12 mouse cellular contexts compared by ENCODE assay signal in the genomic region with DNA sequence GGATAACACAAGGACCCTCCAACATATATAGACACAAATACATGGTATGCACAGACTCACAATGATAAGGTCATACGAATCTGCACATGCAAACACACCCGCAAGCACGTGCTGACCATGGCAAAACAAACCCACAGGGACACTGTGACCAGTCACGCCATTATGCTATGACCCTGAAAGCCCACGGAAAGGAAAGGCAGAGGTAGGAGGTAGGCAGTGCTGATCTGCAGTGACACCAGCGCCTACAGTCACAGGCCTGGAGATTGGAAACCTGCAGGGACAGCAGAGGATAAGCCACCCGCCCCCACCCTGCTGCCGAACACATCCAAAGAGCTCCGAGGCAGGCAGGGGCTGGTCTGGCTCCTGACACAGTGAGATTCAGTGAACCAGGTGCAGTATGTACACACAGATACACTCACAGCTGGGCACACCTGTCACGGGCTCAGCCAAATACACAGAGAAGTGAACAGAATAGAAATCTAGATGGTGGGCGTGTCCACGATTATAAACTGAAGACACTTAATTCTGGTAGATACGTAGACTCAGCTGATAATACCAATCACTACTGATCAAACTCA. TPM values are rescaled to one million over a fixed set of nuclear protein-coding genes. Genes with fewer than 3 reads are reported as not detected.
DNase-seq lines count a peak whose midpoint lies in the region; ATAC-seq and TF ChIP-seq lines count a peak whose summit lies in the region.
"Had no signal": no experiment of that assay in that cellular context is flagged by ENCODE, and none has a peak within 500 bp of the region (broad histone marks: within the 10 kb centered on the region; RNA-seq: fewer than 3 reads in every experiment).

No protein-coding gene starts in this region.

- intact Hi-C loops in heart, postnatal 14 days (cut with DNase I), result no loop called here

- 65% methylated on average over 13 of the region's 13 CpGs for WGBS in heart, embryonic 15.5 days
- WGBS in midbrain, embryonic 13.5 days, result 78% methylated on average over 13 of the region's 13 CpGs
- WGBS in midbrain, embryonic 11.5 days, result 85% methylated on average over 13 of the region's 13 CpGs
- WGBS in limb, embryonic 10.5 days, result 92% methylated on average over 13 of the region's 13 CpGs
- 50% methylated on average over 13 of the region's 13 CpGs for WGBS in stomach, postnatal 0 days
- 55% methylated on average over 13 of the region's 13 CpGs for WGBS in cerebellum, adult 2 months

- H3K27me3 ChIP-seq in heart, embryonic 15.5 days, result no peaks in the 10 kb centered on the region
- no peaks in the 10 kb centered on the region for H3K27me3 ChIP-seq in midbrain, embryonic 13.5 days
- H3K27me3 ChIP-seq in midbrain, embryonic 11.5 days (ENCODE audit: control insufficient read depth, insufficient read depth, low read length), result no peaks in the 10 kb centered on the region
- no peaks in the 10 kb centered on the region for H3K27me3 ChIP-seq in limb, embryonic 10.5 days (ENCODE audit: low read depth, poor library complexity, severe bottlenecking)
- no peaks in the 10 kb centered on the region for H3K27me3 ChIP-seq in stomach, postnatal 0 days (ENCODE audit: control insufficient read depth, insufficient read depth, low read length)
- H3K27me3 ChIP-seq in cerebellum, adult 2 months (ENCODE audit: control insufficient read depth, insufficient read depth, low read length), result no peaks in the 10 kb centered on the region
- H3K27me3 ChIP-seq: forebrain, embryonic 15.5 days had no signal

- H3K36me3 ChIP-seq in heart, embryonic 15.5 days, result peaks cover 3% of the 10 kb centered on the region; the same call in 1 of the 2 replicates
- peaks cover 14% of the 10 kb centered on the region for H3K36me3 ChIP-seq in midbrain, embryonic 13.5 days
- no peaks in the 10 kb centered on the region for H3K36me3 ChIP-seq in midbrain, embryonic 11.5 days (ENCODE audit: control insufficient read depth, insufficient read depth, low read length)
- H3K36me3 ChIP-seq in limb, embryonic 10.5 days, result peaks cover 37% of the 10 kb centered on the region
- 0 out of 2 replicates have a peak, but pooled peaks cover 2% of the 10 kb centered on the region for H3K36me3 ChIP-seq in stomach, postnatal 0 days (ENCODE audit: control insufficient read depth, insufficient read depth, low read length)
- H3K36me3 ChIP-seq: forebrain, embryonic 15.5 days had no signal

- no peak for TF ChIP-seq CTCF in stomach, postnatal 0 days (IDR thresholded peaks at IDR 0.05; ENCODE audit: low read depth)
- TF ChIP-seq CTCF in cerebellum, adult 2 months (IDR thresholded peaks at IDR 0.05; ENCODE audit: borderline replicate concordance, insufficient read depth, low read depth, low read length), result no peak

- DNase-seq in heart, postnatal 14 days, result no peak
- DNase-seq in midbrain, embryonic 11.5 days (ENCODE audit: low spot score, missing footprints), result no peak
- DNase-seq in limb, embryonic 10.5 days (ENCODE audit: low spot score), result no peak
- peak; percentile 55 for DNase-seq in stomach, postnatal 0 days (ENCODE audit: low spot score)
- DNase-seq in cerebellum, adult 2 months, result no peak
- no peak for DNase-seq in layer of hippocampus, postnatal 14 days (ENCODE audit: low spot score in 2 of 2)
- DNase-seq: liver; lung, postnatal 36 days; thymus, adult 2 months had no signal

- H3K27ac ChIP-seq in heart, embryonic 15.5 days, result peak overlapping the region; percentile 98
- peak overlapping the region; percentile 73 for H3K27ac ChIP-seq in midbrain, embryonic 13.5 days
- no peak overlapping the region for H3K27ac ChIP-seq in midbrain, embryonic 11.5 days (ENCODE audit: low read depth, low read length)
- H3K27ac ChIP-seq in limb, embryonic 10.5 days, result peak overlapping the region; percentile 88; the same call in 1 of the 2 replicates
- peak overlapping the region; percentile 45 for H3K27ac ChIP-seq in stomach, postnatal 0 days (replicated peaks)
- H3K27ac ChIP-seq in cerebellum, adult 2 months (ENCODE audit: insufficient read depth, low read length), result no peak overlapping the region
- H3K27ac ChIP-seq: forebrain, embryonic 15.5 days had no signal

- H3K4me3 ChIP-seq in heart, embryonic 15.5 days, result no peak overlapping the region
- no peak overlapping the region for H3K4me3 ChIP-seq in midbrain, embryonic 13.5 days (replicated peaks)
- no peak overlapping the region for H3K4me3 ChIP-seq in midbrain, embryonic 11.5 days (ENCODE audit: low read depth, low read length)
- H3K4me3 ChIP-seq in limb, embryonic 10.5 days, result no peak overlapping the region
- H3K4me3 ChIP-seq in stomach, postnatal 0 days (ENCODE audit: low read depth, low read length), result no peak overlapping the region
- H3K4me3 ChIP-seq in cerebellum, adult 2 months (replicated peaks; ENCODE audit: insufficient read depth, low read depth, low read length), result no peak overlapping the region
- H3K4me3 ChIP-seq: forebrain, embryonic 15.5 days had no signal

- no peak for ATAC-seq in heart, embryonic 15.5 days (replicated peaks; ENCODE audit: insufficient number of reproducible peaks, insufficient read depth, low FRiP score, low read depth)
- no peak for ATAC-seq in midbrain, embryonic 13.5 days
- ATAC-seq in midbrain, embryonic 11.5 days (ENCODE audit: low FRiP score), result no peak
- no peak for ATAC-seq in stomach, postnatal 0 days (ENCODE audit: low FRiP score, low TSS enrichment)
- ATAC-seq: forebrain, embryonic 15.5 days had no signal

- H3K4me1 ChIP-seq in heart, embryonic 15.5 days (replicated peaks), result peaks cover 97% of the 10 kb centered on the region
- H3K4me1 ChIP-seq in midbrain, embryonic 13.5 days (replicated peaks), result peaks cover 81% of the 10 kb centered on the region
- peaks cover 37% of the 10 kb centered on the region for H3K4me1 ChIP-seq in midbrain, embryonic 11.5 days (ENCODE audit: control insufficient read depth, insufficient read depth, low read length)
- H3K4me1 ChIP-seq in limb, embryonic 10.5 days, result peaks cover 99% of the 10 kb centered on the region
- peaks cover 34% of the 10 kb centered on the region for H3K4me1 ChIP-seq in stomach, postnatal 0 days (replicated peaks; ENCODE audit: control insufficient read depth, insufficient read depth)
- peaks cover 73% of the 10 kb centered on the region for H3K4me1 ChIP-seq in cerebellum, adult 2 months (ENCODE audit: control insufficient read depth, insufficient read depth, low read length)

- no peak for TF ChIP-seq EP300 in stomach, postnatal 0 days (optimal IDR thresholded peaks at IDR 0.05)

- no peak overlapping the region for H3K9ac ChIP-seq in heart, embryonic 15.5 days
- no peak overlapping the region for H3K9ac ChIP-seq in midbrain, embryonic 13.5 days (replicated peaks)
- no peak overlapping the region for H3K9ac ChIP-seq in midbrain, embryonic 11.5 days (ENCODE audit: low read length)
- H3K9ac ChIP-seq in stomach, postnatal 0 days (ENCODE audit: low read length), result no peak overlapping the region
- H3K9ac ChIP-seq: forebrain, embryonic 15.5 days had no signal

- no peaks in the 10 kb centered on the region for H3K9me3 ChIP-seq in heart, embryonic 15.5 days (replicated peaks)
- no peaks in the 10 kb centered on the region for H3K9me3 ChIP-seq in midbrain, embryonic 13.5 days
- no peaks in the 10 kb centered on the region for H3K9me3 ChIP-seq in midbrain, embryonic 11.5 days (ENCODE audit: control insufficient read depth, low read length)
- no peaks in the 10 kb centered on the region for H3K9me3 ChIP-seq in limb, embryonic 10.5 days (replicated peaks)
- no peaks in the 10 kb centered on the region for H3K9me3 ChIP-seq in stomach, postnatal 0 days (ENCODE audit: control insufficient read depth, low read length)
- H3K9me3 ChIP-seq: forebrain, embryonic 15.5 days had no signal

- no peak overlapping the region for H3K4me2 ChIP-seq in heart, embryonic 15.5 days
- no peak overlapping the region for H3K4me2 ChIP-seq in midbrain, embryonic 13.5 days (replicated peaks)
- no peak overlapping the region for H3K4me2 ChIP-seq in midbrain, embryonic 11.5 days
- no peak overlapping the region for H3K4me2 ChIP-seq in stomach, postnatal 0 days (replicated peaks; ENCODE audit: low read depth)
- H3K4me2 ChIP-seq: forebrain, embryonic 15.5 days had no signal

- no peak for TF ChIP-seq POLR2A in cerebellum, adult 2 months (IDR thresholded peaks at IDR 0.05; ENCODE audit: borderline replicate concordance, insufficient read depth, low read length)

RNA-seq across cellular contexts. Expression of gene Ahdc1, which starts 42.0 kb away (rescaled TPM):
- polyA plus RNA-seq in heart, embryonic 15.5 days (2015; fragmentation: Nextera tagmentation; extraction: Ambion mirVana), result 6.3 and 8.5 TPM in 2 replicates
- total RNA-seq in heart, postnatal 14 days (2021), result 10 to 100 TPM; 55.2 to 59.1 TPM
- 10.4 and 12.6 TPM in 2 replicates for polyA plus RNA-seq in midbrain, embryonic 13.5 days (2015; fragmentation: Nextera tagmentation; extraction: Ambion mirVana)
- 4.9 and 5.3 TPM in 2 replicates for polyA plus RNA-seq in midbrain, embryonic 11.5 days (2014; fragmentation: Nextera tagmentation; extraction: Ambion mirVana)
- 13.0 and 13.8 TPM in 2 replicates for polyA plus RNA-seq in limb, embryonic 10.5 days (2016; fragmentation: Nextera tagmentation; extraction: Ambion mirVana)
- polyA plus RNA-seq in stomach, postnatal 0 days (2015; fragmentation: Nextera tagmentation; extraction: Ambion mirVana), result 2.8 and 3.2 TPM in 2 replicates
- 30.8 and 34.3 TPM in 2 replicates for polyA plus RNA-seq in cerebellum, adult 2 months (2012; rRNA removed)
- total RNA-seq in layer of hippocampus, postnatal 14 days (2021), result 10 to 100 TPM; 88.6 to 96.3 TPM

Comparison
In these comparisons a context has a peak if more than half of its experiments do, and no peak if none do; other contexts are left out.
1. H3K27ac ChIP-seq: peak in heart, embryonic 15.5 days (single experiment), midbrain, embryonic 13.5 days (single experiment), limb, embryonic 10.5 days (single experiment) and stomach, postnatal 0 days (single experiment); none in midbrain, embryonic 11.5 days (single experiment) and cerebellum, adult 2 months (single experiment).